Mouse (Mus musculus) midbrain, postnatal 0 days (tissue): Measurements from ENCODE around the gene Il13. TPM values are rescaled to one million over a fixed set of nuclear protein-coding genes. Genes with fewer than 3 reads are reported as not detected.

Experiments
- ATAC-seq: fragments of 200-750 bp; cut with Nextera tagmentation; 2 replicates; pipeline ENCODE4 v1.8.0; 2017; ENCODE audit warnings: moderate number of reproducible peaks, mild to moderate bottlenecking, moderate TSS enrichment, moderate library complexity; ENCODE audit not compliant: low FRiP score
- DNase-seq: peaks from one replicate; pipeline ENCODE4 v3.0.0-alpha.2; 2015; ENCODE audit warnings: low spot score
- H3K27ac ChIP-seq: fragments of 300-500 bp; sonication (generic); 2 replicates; pipeline ENCODE4 v1.5.1; 2014; ENCODE audit warnings: low read depth, mild to moderate bottlenecking, low read length, mixed read lengths
- H3K27me3 ChIP-seq: fragments of 300-500 bp; sonication (generic); 2 replicates; pipeline ENCODE4 v1.6.1; 2014; ENCODE audit warnings: low read length, control low read depth, mixed read lengths; ENCODE audit not compliant: insufficient read depth
- H3K36me3 ChIP-seq: fragments of 300-500 bp; sonication (generic); 2 replicates; pipeline ENCODE4 v1.6.1; 2014; ENCODE audit warnings: low read length, control low read depth, mixed read lengths; ENCODE audit not compliant: insufficient read depth
- H3K4me1 ChIP-seq: fragments of 300-500 bp; sonication (generic); 2 replicates; pipeline ENCODE4 v1.6.1; 2014; ENCODE audit warnings: mild to moderate bottlenecking, control low read depth, antibody characterized with exemption, low read length, mixed read lengths; ENCODE audit not compliant: insufficient read depth
- H3K4me2 ChIP-seq: fragments of 300-500 bp; sonication (generic); 2 replicates; pipeline ENCODE4 v1.6.1; 2014; ENCODE audit warnings: low read depth, mild to moderate bottlenecking, low read length, mixed read lengths; ENCODE audit not compliant: poor library complexity, severe bottlenecking
- H3K4me3 ChIP-seq: fragments of 300-500 bp; sonication (generic); 2 replicates; pipeline ENCODE4 v1.5.1; 2014; ENCODE audit warnings: low read depth, mild to moderate bottlenecking, low read length, moderate library complexity
- H3K9ac ChIP-seq: fragments of 300-500 bp; sonication (generic); replicated peaks from 2 replicates; pipeline ENCODE4 v1.6.1; 2014; ENCODE audit warnings: mild to moderate bottlenecking, low read length, moderate library complexity, mixed read lengths; ENCODE audit not compliant: poor library complexity, severe bottlenecking
- H3K9me3 ChIP-seq: fragments of 300-500 bp; sonication (generic); 2 replicates; pipeline ENCODE4 v1.6.1; 2016; ENCODE audit warnings: low read length, control low read depth
- CTCF ChIP-seq: IDR thresholded peaks from 2 replicates; pipeline ENCODE4 v1.5.1; 2016; ENCODE audit warnings: antibody characterized with exemption, mild to moderate bottlenecking
- WGBS: fragments of 180-500 bp; shearing (Covaris S2); extraction: QIAGEN DNeasy Blood & Tissue Kit; methylation state at CpG from one replicate; pipeline ENCODE4 v1.1.7; 2014; 5-methylcytosine and 5-hydroxymethylcytosine counted together
- polyA plus RNA-seq: library from polyadenylated mRNA; unstranded; fragments of >200 nt; fragmentation: Nextera tagmentation; extraction: Ambion mirVana; gene quantifications from 2 replicates; pipeline ENCODE4 v1.2.1, GENCODE M21; 2015
- total RNA-seq: library from RNA; depleted of rRNA; stranded (reverse); fragments of >200 nt; gene quantifications from 2 replicates; pipeline ENCODE4 v1.2.3, GENCODE M21; 2014

The Il13 gene
- total and polyA plus RNA-seq, 2 experiments from 2014 or later, result not detected

DNA sequence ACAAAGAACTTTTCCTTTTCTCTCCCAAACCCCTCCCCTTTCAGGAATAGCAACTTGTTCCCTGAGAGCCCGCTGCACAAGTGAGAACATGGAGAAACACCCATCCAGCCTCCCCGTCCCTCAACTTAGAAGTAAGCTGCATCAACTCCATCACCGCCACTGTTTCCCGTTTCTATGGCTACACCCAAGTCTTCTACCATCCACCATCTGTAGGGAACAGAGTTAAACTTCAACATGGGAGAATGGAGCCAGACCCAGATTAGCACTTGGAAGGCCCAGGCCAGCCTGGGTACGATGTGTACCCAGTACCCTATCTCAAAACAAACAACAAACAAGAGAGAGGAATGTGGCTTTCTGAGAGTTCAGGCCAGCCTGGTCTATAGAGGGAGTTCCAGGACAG is 29.6 kb upstream of the Il13 start:
- Histone ChIP-seq H3K4me2 (no peak overlapping the region), H3K9me3 (no peaks in the 10 kb centered on the region), H3K9ac (no peak overlapping the region), H3K36me3 (peaks cover 2% of the 10 kb centered on the region; the same call in 1 of the 2 replicates), H3K27ac (no peak overlapping the region), H3K4me1 (no peaks in the 10 kb centered on the region), H3K4me3 (no peak overlapping the region), H3K27me3 (no peaks in the 10 kb centered on the region)
- DNase-seq, result no peak
- 84% methylated on average over 5 of the region's 5 CpGs for WGBS
- no peak for ATAC-seq
- no peak for TF ChIP-seq CTCF

DNA sequence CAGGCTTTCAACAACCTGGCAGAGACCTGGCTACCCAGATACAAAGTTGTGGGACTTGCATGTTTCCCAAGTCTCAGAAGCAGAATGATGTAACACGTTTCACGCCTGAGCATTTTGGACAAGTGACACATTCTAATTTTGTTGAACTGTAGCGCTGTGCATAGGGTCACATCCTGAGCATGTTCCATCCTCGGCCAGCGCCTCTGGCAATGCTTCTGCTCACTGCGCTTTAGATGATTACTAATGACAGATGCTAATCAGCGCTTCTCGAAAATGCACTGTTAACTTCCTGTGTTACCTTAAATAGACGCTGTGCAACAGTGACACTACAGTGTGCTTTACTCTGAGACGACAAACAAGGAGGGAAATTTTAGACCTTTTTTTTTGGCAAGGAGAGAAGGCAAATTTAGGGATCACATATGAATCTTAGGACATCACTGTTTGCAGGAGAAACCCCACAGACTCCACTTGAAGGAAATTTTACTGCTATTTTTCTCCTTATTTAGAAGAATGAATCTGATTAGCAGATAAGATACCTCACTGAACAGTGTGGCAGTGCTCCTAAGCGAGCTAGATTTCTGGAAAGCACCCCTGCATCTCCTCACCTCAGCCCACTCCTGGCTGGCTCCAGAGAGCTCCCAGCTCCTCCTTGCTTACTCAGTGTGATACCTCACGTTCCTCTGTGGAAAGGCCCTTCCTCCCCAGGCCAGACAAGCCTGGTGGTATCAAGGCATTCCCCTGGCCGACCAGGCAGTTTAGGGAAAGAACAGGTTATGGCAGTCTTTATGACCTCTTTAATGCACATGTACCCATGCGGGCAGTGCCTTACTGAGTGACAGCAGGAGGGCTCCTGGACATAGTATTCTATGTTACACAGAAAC is 28.5 kb upstream of the Il13 start:
- ATAC-seq (no peak), DNase-seq (no peak)
- Histone ChIP-seq H3K36me3 (peaks cover 2% of the 10 kb centered on the region; the same call in 1 of the 2 replicates), H3K9ac (no peak overlapping the region), H3K27me3 (no peaks in the 10 kb centered on the region), H3K4me1 (no peaks in the 10 kb centered on the region), H3K27ac (no peak overlapping the region), H3K4me2 (no peak overlapping the region), H3K9me3 (no peaks in the 10 kb centered on the region), H3K4me3 (no peak overlapping the region)
- WGBS, result 80% methylated on average over 14 of the region's 14 CpGs
- no peak for TF ChIP-seq CTCF

DNA sequence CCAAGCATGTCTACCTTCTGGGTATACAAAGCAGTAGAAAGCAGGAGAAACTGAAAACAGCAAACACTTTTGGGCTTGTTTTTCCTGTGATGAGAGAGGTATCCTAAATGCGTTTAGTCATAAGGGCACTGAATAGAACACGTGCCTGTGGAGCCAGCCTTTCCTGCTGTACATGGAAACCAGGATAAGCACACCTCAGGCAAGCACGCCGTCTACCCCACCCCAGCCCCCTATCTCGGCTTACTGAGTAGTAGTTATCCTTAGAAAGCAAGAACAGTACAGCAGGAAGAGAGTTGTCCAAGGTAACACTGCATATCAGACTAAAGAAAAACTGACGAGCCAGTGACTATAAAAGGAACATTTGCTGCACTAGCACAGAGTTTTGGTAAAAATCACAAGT is 23.3 kb upstream of the Il13 start:
- DNase-seq, result no peak
- TF ChIP-seq CTCF, result no peak
- Histone ChIP-seq H3K4me1 (no peaks in the 10 kb centered on the region), H3K4me2 (no peak overlapping the region), H3K36me3 (peaks cover 10% of the 10 kb centered on the region; the same call in 1 of the 2 replicates), H3K9ac (no peak overlapping the region), H3K9me3 (no peaks in the 10 kb centered on the region), H3K4me3 (no peak overlapping the region), H3K27me3 (no peaks in the 10 kb centered on the region), H3K27ac (no peak overlapping the region)
- ATAC-seq, result no peak
- WGBS, result 89% methylated on average over 6 of the region's 6 CpGs

DNA sequence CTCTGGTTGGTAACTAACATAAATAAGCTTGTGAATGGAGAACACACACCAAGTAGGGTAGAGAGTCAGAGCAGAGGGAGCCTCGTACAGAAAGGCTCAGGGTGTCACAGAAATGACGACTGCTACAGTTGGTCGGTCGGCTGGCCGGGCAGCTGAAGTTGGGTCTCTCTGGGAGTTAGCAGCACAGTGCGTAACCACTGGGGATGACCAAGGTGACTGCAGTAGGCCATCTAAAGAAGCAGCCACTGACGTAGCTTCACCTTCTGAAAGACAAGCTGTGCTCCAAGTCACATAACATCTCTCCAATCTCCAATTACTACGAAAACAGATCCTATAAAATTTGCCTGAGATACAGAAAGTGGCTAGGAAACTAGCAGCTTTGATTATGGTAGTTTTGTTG is 22.9 kb upstream of the Il13 start:
- Histone ChIP-seq H3K4me1 (no peaks in the 10 kb centered on the region), H3K4me3 (no peak overlapping the region), H3K9ac (no peak overlapping the region), H3K27ac (no peak overlapping the region), H3K9me3 (no peaks in the 10 kb centered on the region), H3K4me2 (no peak overlapping the region), H3K27me3 (no peaks in the 10 kb centered on the region), H3K36me3 (peaks cover 10% of the 10 kb centered on the region; the same call in 1 of the 2 replicates)
- ATAC-seq, result no peak
- no peak for TF ChIP-seq CTCF
- no peak for DNase-seq
- 91% methylated on average over 8 of the region's 8 CpGs for WGBS

DNA sequence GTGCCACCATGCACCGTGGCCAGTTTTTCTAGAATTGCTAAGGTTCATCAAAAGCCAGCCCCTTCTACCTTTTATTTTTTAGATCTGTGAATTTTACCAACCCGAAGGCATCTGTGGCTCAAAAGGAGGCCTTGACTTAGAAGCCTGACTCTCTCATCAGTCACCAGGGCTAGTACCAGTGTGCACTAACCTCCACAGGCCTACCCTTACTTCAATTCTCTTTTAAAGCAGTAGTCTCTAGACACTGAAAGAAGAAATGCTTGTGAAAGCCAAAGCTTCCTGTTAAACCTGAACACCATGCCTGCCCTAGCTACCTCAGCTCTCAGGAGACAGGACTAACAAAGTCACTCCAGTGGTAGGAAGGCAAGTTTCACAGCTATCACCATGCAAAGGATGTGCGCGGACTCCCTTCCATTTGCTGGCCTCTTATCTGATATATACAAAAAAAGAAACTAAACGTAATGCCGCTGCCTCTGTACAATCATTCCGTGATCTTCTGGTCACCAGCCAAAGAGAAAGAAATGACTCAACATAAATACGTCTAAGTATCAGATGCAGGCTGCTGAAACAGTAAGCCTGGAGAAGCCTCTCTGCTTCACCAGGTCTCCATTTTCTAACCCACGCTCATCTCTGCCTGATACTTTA is 22.2 kb upstream of the Il13 start:
- Histone ChIP-seq H3K4me2 (no peak overlapping the region), H3K4me1 (no peaks in the 10 kb centered on the region), H3K4me3 (no peak overlapping the region), H3K27ac (no peak overlapping the region), H3K9ac (no peak overlapping the region), H3K9me3 (no peaks in the 10 kb centered on the region), H3K27me3 (no peaks in the 10 kb centered on the region), H3K36me3 (peaks cover 10% of the 10 kb centered on the region)
- no peak for TF ChIP-seq CTCF
- 95% methylated on average over 9 of the region's 9 CpGs for WGBS
- DNase-seq (no peak), ATAC-seq (no peak)

DNA sequence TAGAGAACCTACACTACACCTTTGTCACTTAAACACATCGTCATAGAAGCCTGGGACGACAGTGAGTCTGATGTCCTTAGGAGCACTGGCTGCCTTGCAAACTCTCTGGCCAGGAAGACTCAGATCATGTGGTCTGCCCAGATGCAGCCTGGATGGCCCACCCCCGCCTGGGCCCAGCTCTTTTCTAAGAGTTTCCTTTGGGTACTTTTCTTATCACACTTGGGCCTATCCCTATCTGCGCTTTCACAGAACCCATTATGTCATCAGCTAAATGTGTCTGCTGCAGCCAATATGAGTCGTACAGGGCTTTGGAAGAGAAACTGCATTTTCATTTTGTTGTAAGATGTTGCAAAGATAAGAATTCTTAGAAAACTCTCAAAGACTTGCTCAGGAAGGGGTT is 20.5 kb upstream of the Il13 start:
- DNase-seq (no peak), ATAC-seq (no peak)
- Histone ChIP-seq H3K4me1 (no peaks in the 10 kb centered on the region), H3K9me3 (no peaks in the 10 kb centered on the region), H3K9ac (no peak overlapping the region), H3K4me2 (no peak overlapping the region), H3K27me3 (no peaks in the 10 kb centered on the region), H3K4me3 (no peak overlapping the region), H3K36me3 (peaks cover 12% of the 10 kb centered on the region), H3K27ac (no peak overlapping the region)
- WGBS, result 93% methylated on average over 5 of the region's 5 CpGs
- TF ChIP-seq CTCF, result no peak
